Mouse (Mus musculus) liver, embryonic 14 days (tissue): ENCODE results near the gene Wdpcp. TPM values are rescaled to one million over a fixed set of nuclear protein-coding genes. Genes with fewer than 3 reads are reported as not detected.

Experiments
- polyA plus RNA-seq: library from polyadenylated mRNA; depleted of rRNA; stranded (reverse); fragments of >200 nt; gene quantifications from 2 replicates; pipeline ENCODE4 v1.2.3, GENCODE M21; 2012; rRNA removed

The Wdpcp gene
- polyA plus RNA-seq = 0.51 and 0.88 TPM in 2 replicates

DNA sequence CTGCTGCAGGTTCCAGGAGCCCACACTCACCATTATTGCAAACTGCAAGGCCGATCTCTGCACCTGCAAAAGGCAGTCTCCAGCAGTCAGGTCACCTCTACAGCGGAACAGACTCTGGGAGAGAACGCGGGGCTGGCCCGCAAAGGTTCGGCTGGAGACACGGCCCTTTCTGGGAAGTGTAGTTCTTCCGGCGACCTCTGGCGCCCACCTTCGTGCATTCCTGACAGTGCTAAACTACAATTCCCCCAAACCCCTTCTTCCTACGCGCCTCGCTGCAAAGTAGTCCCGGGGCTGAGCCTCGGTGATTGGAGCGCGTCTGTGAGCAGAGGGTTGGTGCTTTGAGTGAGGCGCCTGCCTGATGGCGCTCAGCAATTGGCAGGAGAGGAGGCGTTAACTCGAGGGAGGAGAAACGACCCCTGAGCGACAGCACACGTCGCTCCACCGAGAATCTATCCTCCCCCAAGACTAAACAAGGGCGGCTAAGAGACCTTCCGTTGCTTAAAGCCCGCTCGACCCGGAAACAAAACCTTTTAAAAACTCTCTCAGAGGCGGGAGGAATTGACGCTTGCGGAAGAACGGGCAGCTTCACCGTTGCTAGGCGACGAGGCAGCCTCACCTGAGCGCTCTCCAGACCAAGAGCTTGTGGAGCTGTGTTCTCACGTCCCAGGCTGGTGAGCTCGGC, at the start of gene Wdpcp, which contains the start of gene Mdh1:
Gene Wdpcp, plus strand, starts transcription at position 536 of the 682 bp plus-strand sequence.
Gene Mdh1, minus strand, starts transcription at position 668 of the 682 bp plus-strand sequence.

Other genes with a start within 250 kb of the Wdpcp start
- gene Ugp2, start 201.0 kb upstream of the Wdpcp start, polyA plus RNA-seq = 13.0 and 16.2 TPM in 2 replicates
- gene Mdh1, start 132 bp downstream of the Wdpcp start, polyA plus RNA-seq = 87.4 and 94.6 TPM in 2 replicates